In genomic region chr12:69130486-69130885, GRCm38 (mm10) we compare ENCODE assay signal across 10 mouse cellular contexts. TPM values are rescaled to one million over a fixed set of nuclear protein-coding genes. Genes with fewer than 3 reads are reported as not detected.
DNase-seq lines count a peak whose midpoint lies in the region; ATAC-seq lines count a peak whose summit lies in the region.
"Had no signal": no experiment of that assay in that cellular context is flagged by ENCODE, and none has a peak within 500 bp of the region (broad histone marks: within the 10 kb centered on the region; RNA-seq: fewer than 3 reads in every experiment).

No protein-coding gene starts in this region.

- no peak for ATAC-seq in kidney, embryonic 15.5 days (replicated peaks; ENCODE audit: low FRiP score)
- no peak for ATAC-seq in intestine, embryonic 14.5 days (replicated peaks; ENCODE audit: low FRiP score, low TSS enrichment, low read depth)
- no peak for ATAC-seq in neural tube, embryonic 12.5 days (ENCODE audit: low FRiP score, low read depth)
- no peak for ATAC-seq in megakaryocyte-erythroid progenitor cell, adult 5-6 weeks (replicated peaks; ENCODE audit: low FRiP score, low TSS enrichment, poor library complexity, severe bottlenecking)

- H3K4me3 ChIP-seq in kidney, embryonic 15.5 days (replicated peaks): no peak overlapping the region
- no peak overlapping the region for H3K4me3 ChIP-seq in intestine, embryonic 14.5 days (ENCODE audit: low read depth, low read length)
- no peak overlapping the region for H3K4me3 ChIP-seq in neural tube, embryonic 12.5 days
- H3K4me3 ChIP-seq: myocyte had no signal

- H3K27ac ChIP-seq in kidney, embryonic 15.5 days: no peak overlapping the region
- H3K27ac ChIP-seq in intestine, embryonic 14.5 days (ENCODE audit: low read depth): no peak overlapping the region
- no peak overlapping the region for H3K27ac ChIP-seq in neural tube, embryonic 12.5 days

- H3K4me2 ChIP-seq in kidney, embryonic 15.5 days: peak overlapping the region; percentile 38
- peak overlapping the region; percentile 32 for H3K4me2 ChIP-seq in intestine, embryonic 14.5 days (ENCODE audit: low read length)
- H3K4me2 ChIP-seq in neural tube, embryonic 12.5 days (replicated peaks): peak overlapping the region; percentile 41

- H3K9me3 ChIP-seq in kidney, embryonic 15.5 days (replicated peaks): no peaks in the 10 kb centered on the region
- no peaks in the 10 kb centered on the region for H3K9me3 ChIP-seq in intestine, embryonic 14.5 days (ENCODE audit: control insufficient read depth, low read length)
- H3K9me3 ChIP-seq in neural tube, embryonic 12.5 days: no peaks in the 10 kb centered on the region

- no peaks in the 10 kb centered on the region for H3K27me3 ChIP-seq in kidney, embryonic 15.5 days
- no peaks in the 10 kb centered on the region for H3K27me3 ChIP-seq in intestine, embryonic 14.5 days (replicated peaks; ENCODE audit: control insufficient read depth, insufficient read depth, low read length)
- no peaks in the 10 kb centered on the region for H3K27me3 ChIP-seq in neural tube, embryonic 12.5 days (replicated peaks)

- 0 out of 2 replicates have a peak, but pooled peaks cover 5% of the 10 kb centered on the region for H3K4me1 ChIP-seq in kidney, embryonic 15.5 days
- no peaks in the 10 kb centered on the region for H3K4me1 ChIP-seq in intestine, embryonic 14.5 days (replicated peaks; ENCODE audit: control insufficient read depth, insufficient read depth, low read length)
- H3K4me1 ChIP-seq in neural tube, embryonic 12.5 days: no peaks in the 10 kb centered on the region

- DNase-seq in kidney, postnatal 14 days: no peak
- DNase-seq in R1 (ENCODE audit: low read depth, low spot score): peak; percentile 59
- DNase-seq in intestine, embryonic 14.5 days (ENCODE audit: low spot score): no peak
- no peak for DNase-seq in left cerebral cortex, adult 9 months (ENCODE audit: low spot score in 2 of 2)
- DNase-seq in thymus, postnatal 14 days: no peak

- no peaks in the 10 kb centered on the region for H3K36me3 ChIP-seq in kidney, embryonic 15.5 days
- H3K36me3 ChIP-seq in intestine, embryonic 14.5 days (ENCODE audit: control insufficient read depth, insufficient read depth, low read length): no peaks in the 10 kb centered on the region
- no peaks in the 10 kb centered on the region for H3K36me3 ChIP-seq in neural tube, embryonic 12.5 days

- H3K9ac ChIP-seq in kidney, embryonic 15.5 days: no peak overlapping the region
- H3K9ac ChIP-seq in intestine, embryonic 14.5 days (ENCODE audit: low read length): no peak overlapping the region
- no peak overlapping the region for H3K9ac ChIP-seq in neural tube, embryonic 12.5 days

- 72% methylated on average over 12 of the region's 12 CpGs for WGBS in kidney, embryonic 15.5 days
- 77% methylated on average over 12 of the region's 12 CpGs for WGBS in intestine, embryonic 14.5 days
- WGBS in neural tube, embryonic 12.5 days: 72% methylated on average over 12 of the region's 12 CpGs

RNA-seq across cellular contexts. Expression of gene Rps29, which starts 28.5 kb away (rescaled TPM):
- 1,863 and 1,902 TPM in 2 replicates for polyA plus RNA-seq in kidney, embryonic 15.5 days (2015; fragmentation: Nextera tagmentation; extraction: Ambion mirVana)
- 2,140 and 2,401 TPM in 2 replicates for polyA plus RNA-seq in intestine, embryonic 14.5 days (2014; fragmentation: Nextera tagmentation; extraction: Ambion mirVana)
- polyA plus RNA-seq in neural tube, embryonic 12.5 days (2016; fragmentation: Nextera tagmentation; extraction: Ambion mirVana): 1,233 and 1,267 TPM in 2 replicates
- total RNA-seq in megakaryocyte-erythroid progenitor cell, adult 5-6 weeks (2014; fragmentation: Nextera tagmentation): 4,414 and 4,457 TPM in 2 replicates
- total RNA-seq in megakaryocyte-erythroid progenitor cell, adult 5-6 weeks (2017): 1,975 and 2,681 TPM in 2 replicates

RNA-seq across cellular contexts. Expression of gene Lrr1, which starts 38.1 kb away (rescaled TPM):
- polyA plus RNA-seq in kidney, embryonic 15.5 days (2015; fragmentation: Nextera tagmentation; extraction: Ambion mirVana): 22.6 and 26.2 TPM in 2 replicates
- polyA plus RNA-seq in intestine, embryonic 14.5 days (2014; fragmentation: Nextera tagmentation; extraction: Ambion mirVana): 19.7 and 23.4 TPM in 2 replicates
- polyA plus RNA-seq in neural tube, embryonic 12.5 days (2016; fragmentation: Nextera tagmentation; extraction: Ambion mirVana): 13.8 and 17.4 TPM in 2 replicates
- 29.1 and 39.8 TPM in 2 replicates for total RNA-seq in megakaryocyte-erythroid progenitor cell, adult 5-6 weeks (2014; fragmentation: Nextera tagmentation)
- total RNA-seq in megakaryocyte-erythroid progenitor cell, adult 5-6 weeks (2017): 6.3 and 18.6 TPM in 2 replicates
- total RNA-seq: layer of hippocampus, adult 8-10 months had no signal

RNA-seq across cellular contexts. Expression of gene Rpl36al, which starts 53.4 kb away (rescaled TPM):
- polyA plus RNA-seq in kidney, embryonic 15.5 days (2015; fragmentation: Nextera tagmentation; extraction: Ambion mirVana): 569 and 677 TPM in 2 replicates
- polyA plus RNA-seq in intestine, embryonic 14.5 days (2014; fragmentation: Nextera tagmentation; extraction: Ambion mirVana): 678 and 785 TPM in 2 replicates
- 443 and 444 TPM in 2 replicates for polyA plus RNA-seq in neural tube, embryonic 12.5 days (2016; fragmentation: Nextera tagmentation; extraction: Ambion mirVana)
- total RNA-seq in megakaryocyte-erythroid progenitor cell, adult 5-6 weeks (2014; fragmentation: Nextera tagmentation): 987 and 1,085 TPM in 2 replicates
- 1,369 and 1,396 TPM in 2 replicates for total RNA-seq in megakaryocyte-erythroid progenitor cell, adult 5-6 weeks (2017)

RNA-seq across cellular contexts. Expression of gene Mgat2, which starts 53.5 kb away (rescaled TPM):
- 52.6 and 55.9 TPM in 2 replicates for polyA plus RNA-seq in kidney, embryonic 15.5 days (2015; fragmentation: Nextera tagmentation; extraction: Ambion mirVana)
- 41.5 and 49.4 TPM in 2 replicates for polyA plus RNA-seq in intestine, embryonic 14.5 days (2014; fragmentation: Nextera tagmentation; extraction: Ambion mirVana)
- polyA plus RNA-seq in neural tube, embryonic 12.5 days (2016; fragmentation: Nextera tagmentation; extraction: Ambion mirVana): 50.7 and 51.2 TPM in 2 replicates
- 30.1 and 32.4 TPM in 2 replicates for total RNA-seq in megakaryocyte-erythroid progenitor cell, adult 5-6 weeks (2014; fragmentation: Nextera tagmentation)
- total RNA-seq in megakaryocyte-erythroid progenitor cell, adult 5-6 weeks (2017): 69.0 and 75.7 TPM in 2 replicates
